Mouse (Mus musculus) hindbrain, postnatal 0 days (tissue): Measurements from ENCODE around the gene Stxbp2. TPM values are rescaled to one million over a fixed set of nuclear protein-coding genes. Genes with fewer than 3 reads are reported as not detected.

Experiments used
- ATAC-seq: fragments of 200-750 bp; cut with Nextera tagmentation; 2 replicates; pipeline ENCODE4 v1.8.0; 2017; ENCODE audit warnings: mild to moderate bottlenecking, moderate TSS enrichment, moderate library complexity
- DNase-seq: peaks from one replicate; pipeline ENCODE4 v3.0.0-alpha.2; 2015; ENCODE audit warnings: low spot score
- H3K27ac ChIP-seq: fragments of 300-500 bp; sonication (generic); 2 replicates; pipeline ENCODE4 v1.5.1; 2014; ENCODE audit warnings: mild to moderate bottlenecking
- H3K27me3 ChIP-seq: fragments of 300-500 bp; sonication (generic); 2 replicates; pipeline ENCODE4 v1.6.1; 2014; ENCODE audit warnings: low read length, mixed read lengths; ENCODE audit not compliant: insufficient read depth
- H3K36me3 ChIP-seq: fragments of 300-500 bp; sonication (generic); 2 replicates; pipeline ENCODE4 v1.6.1; 2014; ENCODE audit warnings: low read length, mixed read lengths; ENCODE audit not compliant: insufficient read depth
- H3K4me1 ChIP-seq: fragments of 300-500 bp; sonication (generic); 2 replicates; pipeline ENCODE4 v1.6.1; 2014; ENCODE audit warnings: antibody characterized with exemption, low read length, mixed read lengths; ENCODE audit not compliant: insufficient read depth
- H3K4me2 ChIP-seq: fragments of 300-500 bp; sonication (generic); 2 replicates; pipeline ENCODE4 v1.6.1; 2014; ENCODE audit warnings: low read depth, mild to moderate bottlenecking, low read length, moderate library complexity, mixed read lengths
- H3K4me3 ChIP-seq: fragments of 300-500 bp; sonication (generic); 2 replicates; pipeline ENCODE4 v1.5.1; 2014; ENCODE audit warnings: low read length
- H3K9ac ChIP-seq: fragments of 300-500 bp; sonication (generic); replicated peaks from 2 replicates; pipeline ENCODE4 v1.6.1; 2014; ENCODE audit warnings: mild to moderate bottlenecking, low read length, moderate library complexity, mixed read lengths
- H3K9me3 ChIP-seq: fragments of 300-500 bp; sonication (generic); 2 replicates; pipeline ENCODE4 v1.6.1; 2016; ENCODE audit warnings: low read length, mixed read lengths
- CTCF ChIP-seq: IDR thresholded peaks from 2 replicates; pipeline ENCODE4 v1.5.1; 2016; ENCODE audit warnings: antibody characterized with exemption, control low read depth, low read depth
- WGBS: fragments of 180-500 bp; shearing (Covaris S2); extraction: QIAGEN DNeasy Blood & Tissue Kit; methylation state at CpG from one replicate; pipeline ENCODE4 v1.1.7; 2014; 5-methylcytosine and 5-hydroxymethylcytosine counted together
- polyA plus RNA-seq: library from polyadenylated mRNA; unstranded; fragments of >200 nt; fragmentation: Nextera tagmentation; extraction: Ambion mirVana; gene quantifications from 2 replicates; pipeline ENCODE4 v1.2.1, GENCODE M21; 2015
- total RNA-seq: library from RNA; depleted of rRNA; stranded (reverse); fragments of >200 nt; gene quantifications from 2 replicates; pipeline ENCODE4 v1.2.3, GENCODE M21; 2014; rRNA removed

The Stxbp2 gene
- total and polyA plus RNA-seq, 2 experiments from 2014 or later, result 23.9 to 32.7 TPM

DNA sequence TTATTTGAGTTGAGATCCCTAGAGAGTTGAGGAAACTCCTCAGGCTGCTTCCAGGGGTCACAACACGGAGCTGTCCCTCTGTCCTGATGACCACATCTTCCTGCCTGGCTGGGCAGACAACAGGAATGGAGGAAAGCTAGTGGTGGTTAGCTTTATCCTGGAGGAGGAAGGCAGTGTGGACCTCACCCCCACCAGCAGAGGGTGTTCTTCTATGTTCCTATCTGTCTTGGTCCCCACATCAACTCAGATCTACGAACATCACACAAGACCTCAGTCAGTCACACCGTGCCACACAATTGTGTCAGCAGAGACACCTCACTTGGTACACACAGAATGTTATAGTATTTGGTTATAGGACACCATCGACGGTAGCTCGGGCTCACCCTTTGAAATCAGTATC is 56.8 kb downstream of the Stxbp2 start:
- no peak for ATAC-seq
- no peak for DNase-seq
- 78% methylated on average over 6 of the region's 6 CpGs for WGBS

DNA sequence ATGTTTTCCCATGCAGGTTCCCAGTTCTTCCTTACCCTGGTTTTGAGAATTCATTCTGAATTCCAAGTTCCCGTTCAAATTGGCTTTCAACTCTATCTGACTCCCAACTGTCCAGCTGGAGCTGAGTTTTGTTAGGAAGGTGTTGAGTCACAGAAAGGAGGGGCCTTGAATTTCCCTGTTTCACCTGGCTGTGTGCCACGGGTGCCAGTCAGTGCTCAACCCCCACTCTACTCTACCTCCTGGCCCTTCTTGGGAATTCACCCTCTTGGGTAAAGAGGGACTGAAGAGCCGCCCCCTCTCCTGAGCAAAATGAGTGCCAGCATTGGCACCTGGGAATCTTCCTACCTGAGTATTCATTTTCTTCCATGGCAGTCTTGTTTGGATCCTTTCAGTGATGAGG is 60.0 kb downstream of the Stxbp2 start:
- DNase-seq, result no peak
- Histone ChIP-seq H3K4me2 (no peak overlapping the region), H3K36me3 (no peaks in the 10 kb centered on the region), H3K9ac (no peak overlapping the region), H3K4me1 (no peaks in the 10 kb centered on the region), H3K27me3 (no peaks in the 10 kb centered on the region), H3K4me3 (no peak overlapping the region), H3K27ac (no peak overlapping the region), H3K9me3 (no peaks in the 10 kb centered on the region)
- ATAC-seq, result no peak
- WGBS, result 75% methylated on average over 3 of the region's 3 CpGs
- no peak for TF ChIP-seq CTCF

More for the DNA sequence above, 56.8 kb downstream of the Stxbp2 start:
- H3K4me3 ChIP-seq, result no peak overlapping the region
- no peak overlapping the region for H3K4me2 ChIP-seq
- TF ChIP-seq CTCF, result no peak
- no peaks in the 10 kb centered on the region for H3K9me3 ChIP-seq
- H3K9ac ChIP-seq, result no peak overlapping the region
- H3K27ac ChIP-seq, result no peak overlapping the region
- H3K36me3 ChIP-seq, result no peaks in the 10 kb centered on the region
- H3K4me1 ChIP-seq, result no peaks in the 10 kb centered on the region
- no peaks in the 10 kb centered on the region for H3K27me3 ChIP-seq

Other genes with a start within 250 kb of the Stxbp2 start
- gene Arhgef18, start 237.9 kb upstream of the Stxbp2 start, total RNA-seq, result 45.6 and 50.0 TPM in 2 replicates
- 5.4 and 5.5 TPM in 2 replicates for gene Arhgef18, start 237.9 kb upstream of the Stxbp2 start, polyA plus RNA-seq
- gene Pex11g, start 163.3 kb upstream of the Stxbp2 start, total RNA-seq, result 1.5 and 4.9 TPM in 2 replicates
- gene Pex11g, start 163.3 kb upstream of the Stxbp2 start, polyA plus RNA-seq, result 2.0 and 2.4 TPM in 2 replicates
- 0.26 TPM in 1 of 2 replicates, not detected in the other for gene Tex45, start 160.1 kb upstream of the Stxbp2 start, total RNA-seq
- gene Tex45, start 160.1 kb upstream of the Stxbp2 start, polyA plus RNA-seq, result 0.57 and 0.73 TPM in 2 replicates
- gene Zfp358, start 137.8 kb upstream of the Stxbp2 start, total RNA-seq, result 98.3 and 109 TPM in 2 replicates
- gene Zfp358, start 137.8 kb upstream of the Stxbp2 start, polyA plus RNA-seq, result 46.0 and 49.6 TPM in 2 replicates
- 113 and 140 TPM in 2 replicates for gene Mcoln1, start 130.5 kb upstream of the Stxbp2 start, total RNA-seq
- gene Mcoln1, start 130.5 kb upstream of the Stxbp2 start, polyA plus RNA-seq, result 92.4 and 96.8 TPM in 2 replicates
- 55.6 and 82.6 TPM in 2 replicates for gene Pnpla6, start 115.6 kb upstream of the Stxbp2 start, total RNA-seq
- 35.3 and 38.4 TPM in 2 replicates for gene Pnpla6, start 115.6 kb upstream of the Stxbp2 start, polyA plus RNA-seq
- gene C330021F23Rik, start 63.0 kb upstream of the Stxbp2 start, total RNA-seq, result 0.37 TPM in 1 of 2 replicates, not detected in the other
- 0.26 and 0.29 TPM in 2 replicates for gene C330021F23Rik, start 63.0 kb upstream of the Stxbp2 start, polyA plus RNA-seq
- 108 and 128 TPM in 2 replicates for gene Camsap3, start 43.7 kb upstream of the Stxbp2 start, total RNA-seq
- gene Camsap3, start 43.7 kb upstream of the Stxbp2 start, polyA plus RNA-seq, result 34.9 and 39.1 TPM in 2 replicates
- 44.2 and 47.8 TPM in 2 replicates for gene Xab2, start 9.6 kb upstream of the Stxbp2 start, total RNA-seq
- 32.6 and 35.7 TPM in 2 replicates for gene Xab2, start 9.6 kb upstream of the Stxbp2 start, polyA plus RNA-seq
- gene Pet100, start 9.4 kb upstream of the Stxbp2 start, total RNA-seq, result 3.7 and 16.5 TPM in 2 replicates
- gene Pet100, start 9.4 kb upstream of the Stxbp2 start, polyA plus RNA-seq, result 91.3 and 99.6 TPM in 2 replicates
- 95.0 and 145 TPM in 2 replicates for gene Pcp2, start 5.4 kb upstream of the Stxbp2 start, total RNA-seq
- gene Pcp2, start 5.4 kb upstream of the Stxbp2 start, polyA plus RNA-seq, result 78.6 and 84.4 TPM in 2 replicates
- gene Retn, start 24.8 kb downstream of the Stxbp2 start, total RNA-seq, result not detected in 2 replicates
- gene Retn, start 24.8 kb downstream of the Stxbp2 start, polyA plus RNA-seq, result 0.44 and 0.60 TPM in 2 replicates
- gene Mcemp1, start 34.8 kb downstream of the Stxbp2 start, total RNA-seq, result not detected in 2 replicates
- gene Mcemp1, start 34.8 kb downstream of the Stxbp2 start, polyA plus RNA-seq, result 0.09 and 0.23 TPM in 2 replicates
- gene Fcor, start 41.4 kb downstream of the Stxbp2 start, total RNA-seq, result 21.2 TPM in 1 of 2 replicates, not detected in the other
- 27.0 and 27.5 TPM in 2 replicates for gene Fcor, start 41.4 kb downstream of the Stxbp2 start, polyA plus RNA-seq
- gene Trappc5, start 45.3 kb downstream of the Stxbp2 start, total RNA-seq, result 53.3 and 64.8 TPM in 2 replicates
- gene Trappc5, start 45.3 kb downstream of the Stxbp2 start, polyA plus RNA-seq, result 53.9 and 55.8 TPM in 2 replicates
- gene Fcer2a, start 63.2 kb downstream of the Stxbp2 start, total RNA-seq, result not detected in 2 replicates
- 0.41 and 0.44 TPM in 2 replicates for gene Fcer2a, start 63.2 kb downstream of the Stxbp2 start, polyA plus RNA-seq
- gene Clec4g, start 89.7 kb downstream of the Stxbp2 start, total RNA-seq, result not detected in 2 replicates
- not detected in 2 replicates for gene Clec4g, start 89.7 kb downstream of the Stxbp2 start, polyA plus RNA-seq
- gene Cd209a, start 118.0 kb downstream of the Stxbp2 start, total RNA-seq, result not detected in 2 replicates
- 0.29 TPM in 1 of 2 replicates, not detected in the other for gene Cd209a, start 118.0 kb downstream of the Stxbp2 start, polyA plus RNA-seq
- gene Cd209e, start 223.4 kb downstream of the Stxbp2 start, total RNA-seq, result not detected in 2 replicates
- not detected in 2 replicates for gene Cd209e, start 223.4 kb downstream of the Stxbp2 start, polyA plus RNA-seq
- not detected in 2 replicates for gene Cd209d, start 247.6 kb downstream of the Stxbp2 start, total RNA-seq
- gene Cd209d, start 247.6 kb downstream of the Stxbp2 start, polyA plus RNA-seq, result not detected in 2 replicates